Mouse (Mus musculus) spleen, adult 2 months (tissue): ENCODE measurements around the gene Shank2. TPM values are rescaled to one million over a fixed set of nuclear protein-coding genes. Genes with fewer than 3 reads are reported as not detected.

Experiments
- DNase-seq, 2 experiments: peaks; one replicate each; pipeline versions ENCODE4 v3.0.0 to v3.0.0-alpha.2; 2012 to 2021; ENCODE audit warnings: low spot score in 2 of 2, low read depth in 1 of 2
- H3K27ac ChIP-seq: fragments of 200-500 bp; 2 replicates; pipeline ENCODE4 v1.5.1; 2012; ENCODE audit warnings: low read length, inconsistent platforms; ENCODE audit not compliant: insufficient read depth
- H3K27me3 ChIP-seq: fragments of 200-500 bp; 2 replicates; pipeline ENCODE4 v1.6.1; 2012; ENCODE audit warnings: mild to moderate bottlenecking, moderate library complexity, low read length, inconsistent platforms; ENCODE audit not compliant: control insufficient read depth, insufficient read depth
- H3K36me3 ChIP-seq: fragments of 200-500 bp; 2 replicates; pipeline ENCODE4 v1.6.1; 2012; ENCODE audit warnings: mild to moderate bottlenecking, low read length, inconsistent platforms; ENCODE audit not compliant: control insufficient read depth, insufficient read depth
- H3K4me1 ChIP-seq: fragments of 200-500 bp; 2 replicates; pipeline ENCODE4 v1.6.1; 2011; ENCODE audit warnings: inconsistent platforms; ENCODE audit not compliant: control insufficient read depth, insufficient read depth, insufficient read length
- H3K4me3 ChIP-seq: fragments of 200-500 bp; 2 replicates; pipeline ENCODE4 v1.5.1; 2011; ENCODE audit warnings: mild to moderate bottlenecking, inconsistent platforms; ENCODE audit not compliant: insufficient read depth, insufficient read length; ENCODE audit errors: extremely low read depth
- CTCF ChIP-seq: fragments of 200-500 bp; IDR thresholded peaks from 2 replicates; pipeline ENCODE4 v1.5.1; 2011; ENCODE audit warnings: mild to moderate bottlenecking, inconsistent platforms; ENCODE audit not compliant: insufficient read depth, insufficient read length, insufficient replicate concordance; ENCODE audit errors: extremely low read depth
- POLR2A ChIP-seq: fragments of 200-500 bp; IDR thresholded peaks from 2 replicates; pipeline ENCODE4 v1.6.1; 2011; ENCODE audit warnings: low read depth, low read length, inconsistent platforms
- WGBS: fragments of 180-500 bp; shearing (Covaris S2); methylation state at CpG from one replicate; pipeline ENCODE4 v1.1.7; 2018; 5-methylcytosine and 5-hydroxymethylcytosine counted together
- polyA plus RNA-seq: library from polyadenylated mRNA; depleted of rRNA; stranded (reverse); fragments of >200 nt; gene quantifications from 2 replicates; pipeline ENCODE4 v1.2.3, GENCODE M21; 2012

Gene Shank2
- polyA plus RNA-seq, 1 experiment = 0.13 TPM

DNA sequence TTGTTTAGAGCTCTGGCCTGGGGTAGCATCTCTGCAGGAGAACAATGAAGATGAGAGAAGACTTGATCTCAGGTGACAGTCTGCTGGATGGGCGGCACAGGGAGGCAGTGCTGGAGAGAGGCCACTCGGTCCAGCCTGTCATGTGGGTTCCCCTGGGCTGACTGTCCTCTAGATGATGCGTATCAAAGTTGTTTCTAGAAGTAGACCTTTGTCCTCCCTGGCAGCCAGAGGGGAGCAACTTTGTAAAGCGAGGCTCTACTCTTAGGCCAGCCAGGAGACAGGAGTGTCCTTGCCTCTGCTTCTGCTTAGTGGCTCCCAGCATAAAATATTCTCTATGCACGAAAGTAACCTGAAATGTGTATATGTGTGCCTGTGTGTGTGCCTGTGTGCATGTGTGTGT lies 27.5 kb downstream of the Shank2 start:
- 72% methylated on average over 5 of the region's 5 CpGs for WGBS

DNA sequence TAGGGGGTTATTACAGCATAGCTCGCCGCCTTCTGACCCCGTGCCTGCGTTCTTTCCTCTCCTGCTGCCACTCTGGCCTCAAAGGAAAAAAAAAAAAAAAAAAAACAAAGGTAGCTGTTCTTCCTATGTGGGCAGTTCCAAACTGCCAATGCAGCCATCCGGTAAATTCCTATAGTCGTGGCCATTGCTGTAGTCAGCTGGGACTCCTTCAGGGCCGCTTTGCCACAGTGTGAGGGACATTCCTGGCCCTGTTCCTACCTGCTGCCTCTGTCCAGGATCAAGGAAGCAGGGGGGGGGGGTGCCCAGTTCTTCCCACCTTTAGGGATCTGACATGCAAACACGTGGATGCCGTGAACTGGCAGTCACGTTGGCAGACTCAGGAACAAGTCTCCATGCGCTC lies 29.1 kb downstream of the Shank2 start:
- Histone ChIP-seq H3K4me1 (no peaks in the 10 kb centered on the region), H3K36me3 (no peaks in the 10 kb centered on the region), H3K27ac (no peak overlapping the region), H3K27me3 (no peaks in the 10 kb centered on the region), H3K4me3 (no peak overlapping the region)
- no peak for TF ChIP-seq CTCF
- no peak for TF ChIP-seq POLR2A
- 77% methylated on average over 11 of the region's 11 CpGs for WGBS
- no peak for DNase-seq

More for the DNA sequence above, 27.5 kb downstream of the Shank2 start:
- Histone ChIP-seq H3K36me3 (no peaks in the 10 kb centered on the region), H3K4me1 (no peaks in the 10 kb centered on the region), H3K27me3 (no peaks in the 10 kb centered on the region), H3K4me3 (no peak overlapping the region), H3K27ac (no peak overlapping the region)
- no peak for TF ChIP-seq POLR2A
- TF ChIP-seq CTCF = no peak
- DNase-seq = no peak

DNA sequence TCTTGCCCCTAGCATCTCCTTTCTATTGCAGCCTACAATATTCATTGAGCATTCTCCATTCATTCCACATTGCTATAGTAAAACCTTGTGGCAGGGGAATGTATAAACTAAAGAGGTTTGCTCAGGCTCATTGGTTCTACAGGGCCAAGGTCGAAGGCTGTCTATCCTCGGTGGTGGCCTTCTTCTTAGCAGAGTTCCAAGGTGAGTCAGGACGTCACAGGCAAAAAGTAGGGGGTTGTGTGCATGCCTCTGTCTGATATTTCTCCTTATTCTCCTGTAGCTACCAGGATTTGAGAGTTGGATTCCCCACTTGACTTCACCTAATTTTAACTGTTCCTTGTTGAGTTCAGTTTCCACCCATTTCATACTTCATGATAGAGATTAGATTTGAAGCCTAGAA lies 29.9 kb downstream of the Shank2 start:
- TF ChIP-seq CTCF (no peak), POLR2A (no peak)
- DNase-seq = no peak
- Histone ChIP-seq H3K27ac (no peak overlapping the region), H3K4me3 (no peak overlapping the region), H3K4me1 (no peaks in the 10 kb centered on the region), H3K27me3 (no peaks in the 10 kb centered on the region), H3K36me3 (no peaks in the 10 kb centered on the region)
- 84% methylated on average over 3 of the region's 3 CpGs for WGBS

DNA sequence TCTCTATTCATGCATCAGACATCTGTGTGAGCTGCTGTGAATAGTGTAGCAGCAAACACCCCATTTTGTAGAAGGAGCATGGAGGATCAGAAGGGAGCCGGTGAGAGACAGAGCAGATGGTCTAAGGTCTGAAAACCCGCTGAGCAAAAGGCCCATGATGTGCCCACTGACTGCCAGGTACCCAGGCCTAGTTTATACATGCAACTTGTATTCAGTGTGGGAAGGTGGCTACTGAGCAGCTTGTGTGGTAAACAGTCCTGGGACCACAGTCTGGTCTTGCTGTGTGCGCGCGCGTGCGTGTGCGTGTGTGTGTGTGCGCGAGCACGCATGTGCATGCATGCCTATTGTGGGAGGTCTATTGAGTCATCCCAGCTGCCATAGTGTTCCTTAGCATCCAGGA lies 35.8 kb downstream of the Shank2 start:
- TF ChIP-seq CTCF = no peak
- 95% methylated on average over 11 of the region's 11 CpGs for WGBS
- H3K27ac ChIP-seq = no peak overlapping the region
- no peak for DNase-seq
- H3K4me3 ChIP-seq = no peak overlapping the region
- no peaks in the 10 kb centered on the region for H3K27me3 ChIP-seq
- H3K36me3 ChIP-seq = no peaks in the 10 kb centered on the region
- no peaks in the 10 kb centered on the region for H3K4me1 ChIP-seq

DNA sequence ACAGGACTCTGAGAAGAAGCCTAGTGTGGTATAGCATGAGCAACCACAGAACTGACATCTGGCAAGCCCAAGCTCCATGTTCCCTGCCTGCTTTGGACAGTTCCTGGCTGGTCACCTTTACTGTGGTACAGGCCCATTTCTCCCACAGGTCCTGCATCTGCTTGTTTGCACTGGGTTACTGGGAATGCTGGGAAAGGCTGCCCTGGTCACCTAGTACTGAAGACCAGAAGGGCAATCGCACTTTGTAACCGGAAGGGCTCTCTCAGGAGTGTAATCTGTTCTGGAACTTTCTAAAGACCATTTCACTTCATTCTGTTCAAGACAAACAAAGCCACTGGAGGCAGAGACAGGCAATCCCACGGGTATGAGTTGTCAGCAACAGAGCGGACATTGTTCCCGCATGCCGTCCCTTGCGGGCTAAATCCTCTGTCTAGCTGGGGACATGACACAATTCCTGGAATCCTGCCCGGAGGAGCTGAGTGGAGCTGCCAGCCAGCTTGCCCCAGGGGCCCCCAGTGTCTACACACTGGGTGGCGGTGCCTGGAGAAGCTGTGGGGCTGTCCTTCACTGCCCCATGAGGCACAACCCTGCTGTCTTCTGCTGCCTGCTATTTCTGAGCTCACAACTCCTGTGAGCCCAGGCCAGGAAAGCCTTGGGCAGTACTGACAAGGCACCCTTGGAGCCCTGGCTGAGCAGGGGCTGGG lies 36.4 kb downstream of the Shank2 start:
- DNase-seq = no peak
- no peaks in the 10 kb centered on the region for H3K27me3 ChIP-seq
- H3K36me3 ChIP-seq = no peaks in the 10 kb centered on the region
- 78% methylated on average over 9 of the region's 9 CpGs for WGBS
- TF ChIP-seq POLR2A (no peak), CTCF (no peak)
- H3K4me1 ChIP-seq = no peaks in the 10 kb centered on the region
- H3K4me3 ChIP-seq = no peak overlapping the region
- no peak overlapping the region for H3K27ac ChIP-seq

DNA sequence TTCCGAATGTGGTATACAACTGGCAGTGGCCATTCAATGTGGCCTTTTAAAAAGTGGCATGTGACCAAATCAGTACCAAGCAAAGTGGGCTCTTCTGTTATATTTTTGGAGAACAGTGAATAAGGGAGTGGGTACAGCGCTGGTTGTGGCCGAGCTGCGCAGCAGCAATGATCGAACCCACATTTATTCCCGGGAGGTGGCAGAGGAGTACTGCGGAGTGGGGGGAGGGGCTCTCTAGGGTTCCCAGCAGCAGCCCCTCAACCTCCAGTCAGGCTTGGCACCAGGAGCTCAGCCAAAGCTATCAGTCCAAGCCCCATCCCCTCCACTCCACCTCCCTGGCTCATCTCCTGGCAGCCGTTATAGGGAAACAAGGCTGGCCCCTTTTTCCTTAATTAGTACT lies 37.0 kb downstream of the Shank2 start:
- TF ChIP-seq CTCF (no peak), POLR2A (no peak)
- Histone ChIP-seq H3K4me3 (no peak overlapping the region), H3K27ac (no peak overlapping the region), H3K27me3 (no peaks in the 10 kb centered on the region), H3K4me1 (no peaks in the 10 kb centered on the region), H3K36me3 (no peaks in the 10 kb centered on the region)
- DNase-seq = no peak
- WGBS = 76% methylated on average over 8 of the region's 8 CpGs

DNA sequence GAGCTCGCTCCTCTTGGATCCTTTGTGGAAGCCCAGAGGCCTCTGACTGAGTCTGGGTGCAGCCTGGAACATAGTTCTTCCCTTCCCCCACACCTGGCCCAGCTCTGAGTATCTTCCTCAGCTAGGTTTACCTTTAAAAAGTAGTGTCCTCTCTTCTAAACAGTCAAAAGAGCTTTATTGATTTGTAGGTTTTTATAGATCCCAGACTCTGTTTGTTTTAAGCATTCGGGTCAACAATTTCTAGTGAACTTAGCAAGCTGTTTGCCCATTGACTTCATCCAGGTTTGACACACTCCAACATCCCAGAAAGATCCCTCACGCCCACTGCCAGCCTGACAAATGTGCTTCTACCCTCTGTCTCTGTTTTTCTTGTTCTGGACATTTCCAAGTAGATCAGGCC lies 38.6 kb downstream of the Shank2 start:
- 62% methylated on average over 3 of the region's 3 CpGs for WGBS
- Histone ChIP-seq H3K4me1 (no peaks in the 10 kb centered on the region), H3K27me3 (no peaks in the 10 kb centered on the region), H3K4me3 (no peak overlapping the region), H3K36me3 (no peaks in the 10 kb centered on the region), H3K27ac (no peak overlapping the region)
- no peak for DNase-seq
- TF ChIP-seq POLR2A = no peak
- TF ChIP-seq CTCF = no peak
